Mouse (Mus musculus) heart, postnatal 25 days (tissue): ENCODE measurements around the gene Tnrc6b. TPM values are rescaled to one million over a fixed set of nuclear protein-coding genes. Genes with fewer than 3 reads are reported as not detected.

ENCODE experiments used
- DNase-seq: peaks from one replicate; pipeline ENCODE4 v3.0.0; 2022; ENCODE audit warnings: low spot score
- intact Hi-C: fragments of 180-260 bp; cut with DNase I; formaldehyde crosslinking; loops from one replicate; pipeline ENCODE4 v1.15.1; 2025
- total RNA-seq, 2 experiments: library from RNA; stranded (reverse); gene quantifications; 2 replicates each; pipeline ENCODE4 v1.2.3; 2021

Tnrc6b gene
- total RNA-seq, 2 experiments from 2014 or later, result 48.4 to 53.0 TPM

- intact Hi-C loops, result no loop called here
- DNase-seq, result no peak
These were observed 63.6 kb downstream of the Tnrc6b start for GRCm38 (mm10) chr15:80774666-80775065.

- intact Hi-C loops, result no loop called here
- no peak for DNase-seq
These were observed 67.9 kb downstream of the Tnrc6b start for GRCm38 (mm10) chr15:80779006-80779405.

DNA sequence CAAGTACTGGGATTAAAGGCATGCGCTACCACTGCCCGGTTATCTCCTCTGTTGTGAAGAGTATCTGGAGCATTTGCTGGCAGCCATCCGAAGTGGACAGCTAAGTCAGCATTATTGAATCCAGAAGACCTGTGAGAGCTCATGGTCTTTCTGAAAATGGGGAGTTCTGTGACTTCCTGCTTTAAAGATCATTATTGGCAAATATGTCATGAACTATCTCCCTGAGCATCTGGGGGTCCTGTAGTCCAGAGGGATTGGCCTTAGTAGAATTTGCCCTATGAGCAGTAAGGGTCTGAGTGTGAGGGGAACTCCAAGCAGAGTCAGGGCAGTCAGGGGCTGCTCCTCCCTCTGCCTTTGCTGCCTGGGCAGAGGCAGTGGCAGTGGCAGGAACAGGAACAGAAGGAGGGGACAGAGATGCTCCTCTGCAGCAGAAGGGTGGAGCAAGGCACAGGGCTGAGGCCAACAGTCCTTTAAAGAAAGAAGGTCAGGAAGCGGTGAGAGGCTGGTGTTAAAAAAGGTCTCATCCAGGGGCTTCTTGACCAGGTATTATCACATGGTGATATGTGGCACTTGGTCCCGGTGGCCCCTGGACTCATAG lies 69.1 kb downstream of the Tnrc6b start:
- intact Hi-C loops, result loop anchor here (5.0 kb wide), 1 partner anchor 43 kb away; no protein-coding TSS in a partner anchor

GRCm38 (mm10) chr15:80781218-80781806 lies 70.2 kb downstream of the Tnrc6b start:
- no peak for DNase-seq
- intact Hi-C loops, result loop anchor here (5.0 kb wide), 1 partner anchor 44 kb away; no protein-coding TSS in a partner anchor

More for the DNA sequence above, 69.1 kb downstream of the Tnrc6b start:
- DNase-seq, result no peak

- intact Hi-C loops, result loop anchor here (5.0 kb wide), 1 partner anchor 47 kb away; no protein-coding TSS in a partner anchor
- no peak for DNase-seq
These were observed 73.4 kb downstream of the Tnrc6b start for GRCm38 (mm10) chr15:80784553-80784971.

- no peak for DNase-seq
- intact Hi-C loops, result no loop called here
These were observed 74.6 kb downstream of the Tnrc6b start for GRCm38 (mm10) chr15:80785699-80786098.

GRCm38 (mm10) chr15:80787746-80788145 lies 76.6 kb downstream of the Tnrc6b start:
- DNase-seq, result no peak
- intact Hi-C loops, result no loop called here

GRCm38 (mm10) chr15:80792556-80792955 lies 81.4 kb downstream of the Tnrc6b start:
- intact Hi-C loops, result no loop called here

DNA sequence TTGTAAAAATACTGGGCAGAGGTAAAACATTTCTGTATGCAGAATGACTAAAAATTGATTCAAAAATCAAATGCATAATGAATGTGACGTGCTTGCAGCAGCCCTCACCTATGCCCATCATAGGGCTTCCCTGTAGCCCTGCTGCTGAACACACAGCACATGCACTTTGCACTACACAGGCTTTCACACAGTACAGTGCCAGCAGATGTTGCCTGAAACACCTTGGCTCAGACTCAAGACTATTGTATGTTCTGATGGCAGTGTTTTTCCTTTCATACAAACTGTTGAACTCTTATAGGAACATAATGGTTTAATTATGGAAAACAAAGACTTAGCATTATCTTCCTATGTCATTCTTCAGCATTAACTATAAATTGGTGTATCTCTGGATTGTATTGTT lies 84.0 kb downstream of the Tnrc6b start:
- intact Hi-C loops, result loop anchor here (5.0 kb wide), 2 partner anchors 88 to 152 kb away; partner anchors contain the start of gene Adsl
- no peak for DNase-seq

More at GRCm38 (mm10) chr15:80792556-80792955, 81.4 kb downstream of the Tnrc6b start:
- DNase-seq, result no peak

DNA sequence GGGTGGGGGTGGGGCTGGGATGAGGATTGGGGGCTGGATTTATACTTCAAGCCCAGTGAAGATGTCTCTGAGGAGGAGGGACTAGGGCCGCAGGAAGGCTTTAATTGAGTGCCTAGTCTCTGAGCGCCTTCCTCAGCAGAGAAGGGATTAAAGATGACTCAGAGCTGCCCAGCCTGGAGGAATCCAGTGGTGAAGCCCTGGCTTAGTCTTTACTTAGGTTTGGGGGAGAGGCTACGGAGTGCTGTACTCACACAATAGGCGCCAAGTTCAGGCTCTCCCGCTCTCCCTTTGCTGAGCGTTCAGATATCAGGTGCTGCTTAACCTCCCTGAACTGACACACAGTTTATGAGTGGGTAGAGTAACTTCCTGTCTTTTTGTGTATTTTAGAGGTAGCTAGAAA lies 86.6 kb downstream of the Tnrc6b start:
- intact Hi-C loops, result loop anchor here (5.0 kb wide), 2 partner anchors 90 to 150 kb away; partner anchors contain the start of gene Adsl
- DNase-seq, result no peak

GRCm38 (mm10) chr15:80798367-80799073 lies 87.4 kb downstream of the Tnrc6b start:
- intact Hi-C loops, result loop anchor here (5.0 kb wide), 2 partner anchors 91 to 149 kb away; partner anchors contain the start of gene Adsl
- peak; percentile 79 for DNase-seq

GRCm38 (mm10) chr15:80799074-80799633 lies 88.0 kb downstream of the Tnrc6b start:
- DNase-seq, result no peak
- intact Hi-C loops, result loop anchor here (5.0 kb wide), 2 partner anchors 92 to 148 kb away; partner anchors contain the start of gene Adsl

- intact Hi-C loops, result loop anchor here (5.0 kb wide), 4 partner anchors 53 to 532 kb away; partner anchors contain the start of gene Adsl
- DNase-seq, result no peak
These were observed 88.6 kb downstream of the Tnrc6b start for GRCm38 (mm10) chr15:80799634-80800137.

GRCm38 (mm10) chr15:80800201-80800600 lies 89.1 kb downstream of the Tnrc6b start:
- no peak for DNase-seq
- intact Hi-C loops, result loop anchor here (5.0 kb wide), 2 partner anchors 52 to 533 kb away; no protein-coding TSS in a partner anchor

- no peak for DNase-seq
- intact Hi-C loops, result loop anchor here (5.0 kb wide), 2 partner anchors 52 to 533 kb away; no protein-coding TSS in a partner anchor
These were observed 89.7 kb downstream of the Tnrc6b start for GRCm38 (mm10) chr15:80800765-80801164.

DNA sequence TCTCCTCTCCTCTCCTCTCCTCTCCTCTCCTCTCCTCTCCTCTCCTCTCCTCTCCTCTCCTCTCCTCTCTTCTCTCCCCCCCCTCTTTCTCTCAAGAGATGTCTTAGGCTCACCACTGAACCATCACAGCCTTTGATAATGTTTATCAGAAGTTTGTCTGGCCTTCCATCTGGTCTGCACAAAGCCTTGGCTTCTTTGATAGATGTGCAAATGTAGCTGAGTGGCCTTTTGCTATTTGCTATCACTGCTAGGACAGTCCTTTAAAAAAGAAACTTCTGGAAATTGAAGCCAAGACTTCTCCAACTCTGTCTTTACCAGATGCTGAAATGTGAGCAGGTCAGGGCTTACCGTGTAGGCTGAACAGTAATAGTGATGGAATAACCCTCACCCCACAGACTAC lies 90.5 kb downstream of the Tnrc6b start:
- intact Hi-C loops, result loop anchor here (5.0 kb wide), 2 partner anchors 51 to 534 kb away; no protein-coding TSS in a partner anchor
- no peak for DNase-seq

- intact Hi-C loops, result no loop called here
These were observed 96.0 kb downstream of the Tnrc6b start for GRCm38 (mm10) chr15:80807162-80807561.

DNA sequence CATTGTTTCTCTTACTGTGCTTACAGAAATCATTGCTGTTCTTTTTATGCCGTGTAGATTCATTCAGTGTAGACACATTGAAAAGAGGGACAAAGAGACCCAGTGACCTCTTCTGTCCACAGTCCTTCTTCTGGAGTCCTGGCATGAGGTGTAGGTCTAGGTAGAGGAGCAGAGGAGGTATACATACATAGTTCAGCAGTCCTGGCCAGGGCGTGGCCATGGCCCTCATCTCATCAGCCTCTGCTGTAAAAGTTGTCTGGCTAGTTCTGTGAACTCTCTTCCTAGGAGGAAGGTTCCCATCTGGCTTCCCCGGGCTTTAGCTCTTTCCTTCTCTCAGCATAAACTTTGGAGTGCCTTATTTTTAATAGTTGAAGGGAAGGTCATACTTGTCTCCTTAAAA lies 99.1 kb downstream of the Tnrc6b start:
- no peak for DNase-seq
- intact Hi-C loops, result no loop called here

More at GRCm38 (mm10) chr15:80807162-80807561, 96.0 kb downstream of the Tnrc6b start:
- no peak for DNase-seq

GRCm38 (mm10) chr15:80812840-80813239 lies 101.7 kb downstream of the Tnrc6b start:
- intact Hi-C loops, result no loop called here

DNA sequence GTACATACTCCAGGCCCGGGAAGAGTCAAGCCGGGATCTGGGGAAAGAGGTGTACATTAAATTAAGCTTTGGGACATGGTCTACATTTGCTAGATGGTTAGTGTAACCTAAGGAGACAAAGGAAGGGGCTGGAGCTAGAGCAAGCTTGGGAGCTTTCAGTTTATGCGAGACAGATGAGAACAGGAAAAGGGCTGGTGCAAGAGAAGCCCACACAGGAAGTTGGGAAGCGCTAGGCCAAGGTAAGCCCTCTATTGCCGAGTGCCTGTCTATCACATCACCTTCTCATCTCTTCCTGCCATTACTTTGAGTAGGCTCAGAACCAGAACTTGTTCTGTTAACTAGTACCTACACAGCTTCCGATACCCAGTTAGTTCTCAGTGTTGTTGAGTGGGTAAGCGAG lies 103.7 kb downstream of the Tnrc6b start:
- intact Hi-C loops, result no loop called here
- DNase-seq, result no peak

More at GRCm38 (mm10) chr15:80812840-80813239, 101.7 kb downstream of the Tnrc6b start:
- no peak for DNase-seq
